Mouse (Mus musculus) kidney, adult 2 months (tissue): ENCODE data around the gene Hebp1.

Experiments used
- CTCF ChIP-seq: fragments of 200-500 bp; conservative IDR thresholded peaks from 2 replicates; pipeline ENCODE4 v1.5.1; 2011; ENCODE audit warnings: low read depth, mild to moderate bottlenecking, control low read depth, low read length, moderate library complexity, mixed read lengths; ENCODE audit not compliant: insufficient read depth, insufficient read length
- POLR2A ChIP-seq: fragments of 200-500 bp; IDR thresholded peaks from one replicate; pipeline ENCODE4 v1.6.1; 2011; ENCODE audit warnings: low read depth, low read length, control low read depth

GRCm38 (mm10) chr6:135177271-135177670 is 20.6 kb downstream of the Hebp1 start:
- no peak for TF ChIP-seq CTCF
- no peak for TF ChIP-seq POLR2A
